Mouse (Mus musculus): ENCODE data around the gene Scin. TPM values are rescaled to one million over a fixed set of nuclear protein-coding genes. Genes with fewer than 3 reads are reported as not detected.
"Not testable (repeated sequence)": the region's sequence is repeated elsewhere in the genome, so short reads cannot be mapped to it uniquely, and the experiment has no call there.

The Scin gene
- total RNA-seq (2021): under 1 TPM in 1 of 2 experiments, not detected in 1; 0.10 TPM

- DNase-seq (ENCODE audit: low spot score in 2 of 2): peak in 1 of 2 experiments; percentile 9
- intact Hi-C loops (cut with DNase I): no loop called here
Measured at GRCm38 (mm10) chr12:40133573-40134271, at the start of gene Scin. Scin (minus strand) TSS chr12:40134228.

GRCm38 (mm10) chr12:40177089-40177488, 43.1 kb upstream of the Scin start:
- intact Hi-C loops (cut with DNase I): no loop called here
- no peak for DNase-seq (ENCODE audit: low spot score in 2 of 2)

GRCm38 (mm10) chr12:40176158-40176557, 42.1 kb upstream of the Scin start:
- intact Hi-C loops (cut with DNase I): no loop called here
- no peak for DNase-seq (ENCODE audit: low spot score in 2 of 2)

GRCm38 (mm10) chr12:40175171-40175570, 41.1 kb upstream of the Scin start:
- DNase-seq (ENCODE audit: low spot score in 2 of 2); intact Hi-C loops (cut with DNase I): not testable (repeated sequence)

- intact Hi-C loops (cut with DNase I): no loop called here
- no peak for DNase-seq (ENCODE audit: low spot score in 2 of 2)
Measured at GRCm38 (mm10) chr12:40171637-40172036, 37.6 kb upstream of the Scin start.

GRCm38 (mm10) chr12:40169675-40170074, 35.6 kb upstream of the Scin start:
- no peak for DNase-seq (ENCODE audit: low spot score in 2 of 2)
- intact Hi-C loops (cut with DNase I): no loop called here

- intact Hi-C loops (cut with DNase I): loop anchor here (1.0 kb wide), 2 partner anchors 82 to 655 kb away; no protein-coding TSS in a partner anchor
- no peak for DNase-seq (ENCODE audit: low spot score in 2 of 2)
Measured at GRCm38 (mm10) chr12:40164621-40165020, 30.6 kb upstream of the Scin start.

GRCm38 (mm10) chr12:40160777-40161176, 26.7 kb upstream of the Scin start:
- DNase-seq (ENCODE audit: low spot score in 2 of 2): no peak
- intact Hi-C loops (cut with DNase I): no loop called here

- DNase-seq (ENCODE audit: low spot score in 2 of 2): no peak
- intact Hi-C loops (cut with DNase I): no loop called here
Measured at GRCm38 (mm10) chr12:40154188-40154587, 20.2 kb upstream of the Scin start.

- DNase-seq (ENCODE audit: low spot score in 2 of 2): no peak
- intact Hi-C loops (cut with DNase I): no loop called here
Measured at GRCm38 (mm10) chr12:40152353-40153069, 18.5 kb upstream of the Scin start.

GRCm38 (mm10) chr12:40147319-40147718, 13.3 kb upstream of the Scin start:
- intact Hi-C loops (cut with DNase I): no loop called here

GRCm38 (mm10) chr12:40146510-40146909, 12.5 kb upstream of the Scin start:
- DNase-seq (ENCODE audit: low spot score in 2 of 2): no peak
- intact Hi-C loops (cut with DNase I): no loop called here

More at GRCm38 (mm10) chr12:40147319-40147718, 13.3 kb upstream of the Scin start:
- no peak for DNase-seq (ENCODE audit: low spot score in 2 of 2)

GRCm38 (mm10) chr12:40140706-40141105, 6.7 kb upstream of the Scin start:
- no peak for DNase-seq (ENCODE audit: low spot score in 2 of 2)
- intact Hi-C loops (cut with DNase I): no loop called here

GRCm38 (mm10) chr12:40139484-40140245, 5.6 kb upstream of the Scin start:
- no peak for DNase-seq (ENCODE audit: low spot score in 2 of 2)
- intact Hi-C loops (cut with DNase I): no loop called here

GRCm38 (mm10) chr12:40134529-40134928, 501 bp upstream of the Scin start:
- intact Hi-C loops (cut with DNase I): no loop called here
- DNase-seq (ENCODE audit: low spot score in 2 of 2): no peak

- DNase-seq (ENCODE audit: low spot score in 2 of 2): no peak
- intact Hi-C loops (cut with DNase I): no loop called here
Measured at GRCm38 (mm10) chr12:40133194-40133572, 845 bp downstream of the Scin start.

GRCm38 (mm10) chr12:40118872-40119271, 15.2 kb downstream of the Scin start:
- no peak for DNase-seq (ENCODE audit: low spot score in 2 of 2)
- intact Hi-C loops (cut with DNase I): no loop called here

GRCm38 (mm10) chr12:40117045-40117444, 17.0 kb downstream of the Scin start:
- intact Hi-C loops (cut with DNase I): no loop called here
- no peak for DNase-seq (ENCODE audit: low spot score in 2 of 2)

- DNase-seq (ENCODE audit: low spot score in 2 of 2): no peak
- intact Hi-C loops (cut with DNase I): no loop called here
Measured at GRCm38 (mm10) chr12:40116214-40116613, 17.8 kb downstream of the Scin start.

- DNase-seq (ENCODE audit: low spot score in 2 of 2): no peak
- intact Hi-C loops (cut with DNase I): no loop called here
Measured at GRCm38 (mm10) chr12:40114883-40115282, 19.1 kb downstream of the Scin start.
